Mouse (Mus musculus): ENCODE measurements around the gene Ace.

The Ace gene

GRCm38 (mm10) chr11:105946694-105947154, 21.0 kb upstream of the Ace start:
- DNase-seq (ENCODE audit: low spot score) = peak; percentile 40

DNA sequence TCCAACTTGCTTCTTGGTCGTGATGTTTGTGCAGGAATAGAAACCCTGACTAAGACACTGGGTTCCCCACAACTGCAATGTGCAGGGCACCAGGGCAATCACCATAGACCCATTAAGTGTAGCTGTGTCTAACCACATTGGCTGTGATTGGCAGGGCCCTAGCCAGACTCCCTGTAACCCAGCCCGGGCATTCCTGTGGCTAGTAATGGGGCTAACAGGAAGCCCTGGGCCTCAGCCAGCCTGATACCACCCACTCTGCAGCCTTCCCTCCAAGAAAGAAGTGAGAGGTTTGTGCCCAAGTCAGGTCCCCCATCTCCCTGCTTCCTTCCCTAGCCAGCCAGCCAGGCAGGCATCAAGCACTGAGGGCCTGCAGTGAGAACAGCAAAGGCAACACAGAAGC, 19.5 kb upstream of the Ace start:
- DNase-seq (ENCODE audit: low spot score) = no peak

DNA sequence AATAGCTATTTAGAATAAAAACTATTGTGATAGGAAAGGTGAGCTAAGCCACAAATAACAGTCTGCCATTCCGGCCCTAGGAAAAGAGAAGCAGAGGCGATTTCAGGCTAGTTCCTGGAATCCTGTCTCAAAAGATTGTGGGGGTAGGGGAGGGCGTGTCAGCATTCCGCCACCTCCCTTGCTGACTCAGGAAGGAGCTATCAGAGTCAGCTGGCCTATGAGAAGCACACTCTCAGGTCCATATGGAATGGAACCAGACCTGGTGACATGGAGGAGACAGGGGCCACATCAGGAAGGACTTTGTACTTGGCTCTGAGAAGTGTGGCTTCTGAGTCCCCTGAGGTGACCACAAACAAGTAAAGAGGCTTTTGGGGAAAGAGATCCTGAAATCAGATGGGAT, 17.2 kb upstream of the Ace start:
- no peak for DNase-seq (ENCODE audit: low spot score)

GRCm38 (mm10) chr11:105951601-105952044, 16.1 kb upstream of the Ace start:
- no peak for DNase-seq (ENCODE audit: low spot score)

GRCm38 (mm10) chr11:105952111-105952510, 15.6 kb upstream of the Ace start:
- no peak for DNase-seq (ENCODE audit: low spot score)

- DNase-seq (ENCODE audit: low spot score) = no peak
These were observed 14.8 kb upstream of the Ace start, which contains the start of gene Cyb561 for GRCm38 (mm10) chr11:105952911-105953386. Cyb561 (minus strand) TSS chr11:105953336.

DNA sequence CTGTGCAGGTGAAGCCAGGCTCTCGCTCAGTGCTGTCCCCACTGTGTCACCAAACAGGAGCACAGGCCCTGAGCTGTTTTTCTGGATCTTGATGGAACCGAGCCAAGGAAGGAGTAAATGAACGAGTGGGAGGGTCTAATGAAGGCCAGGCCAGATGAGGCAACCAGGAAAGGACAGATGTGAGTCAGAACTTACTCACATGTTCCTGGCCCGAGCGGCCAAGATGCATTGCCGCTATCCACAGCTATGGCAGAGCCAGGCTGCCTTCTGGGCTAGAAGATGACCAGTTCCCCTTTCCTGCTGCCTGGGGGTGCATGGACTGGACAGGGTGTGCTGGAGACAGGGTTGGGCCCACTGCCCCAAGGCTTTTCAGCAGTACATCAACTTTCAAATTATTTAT, 14.3 kb upstream of the Ace start:
- no peak for DNase-seq (ENCODE audit: low spot score)

DNA sequence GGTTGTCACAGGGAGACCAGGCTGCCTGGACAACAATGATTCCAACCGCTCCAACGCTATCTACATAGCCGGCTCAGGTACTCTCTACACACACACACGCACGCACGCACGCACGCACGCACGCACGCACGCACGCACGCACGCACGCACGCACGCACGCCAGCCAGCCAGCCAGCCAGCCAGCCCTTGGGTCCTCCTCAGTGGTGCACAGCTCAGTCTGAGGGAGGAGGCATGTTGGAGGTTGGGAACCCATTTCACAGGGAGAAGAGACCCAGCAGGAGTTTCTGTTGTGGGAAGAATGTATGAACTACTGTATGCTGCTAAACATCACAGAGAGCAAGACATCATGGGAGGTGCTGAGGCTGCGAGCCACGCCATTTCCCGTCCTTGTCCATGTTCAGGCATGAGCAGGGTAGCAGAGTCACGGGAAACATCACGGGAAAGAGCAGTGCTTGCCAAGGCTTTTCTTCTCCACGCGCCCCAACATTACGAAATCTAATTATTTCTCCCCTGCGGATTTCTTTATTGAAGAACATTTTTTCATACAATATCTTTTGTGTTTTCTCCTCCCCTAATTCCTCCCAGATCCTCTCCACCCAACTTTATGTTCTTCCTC, 11.8 kb upstream of the Ace start:
- DNase-seq (ENCODE audit: low spot score) = no peak

DNA sequence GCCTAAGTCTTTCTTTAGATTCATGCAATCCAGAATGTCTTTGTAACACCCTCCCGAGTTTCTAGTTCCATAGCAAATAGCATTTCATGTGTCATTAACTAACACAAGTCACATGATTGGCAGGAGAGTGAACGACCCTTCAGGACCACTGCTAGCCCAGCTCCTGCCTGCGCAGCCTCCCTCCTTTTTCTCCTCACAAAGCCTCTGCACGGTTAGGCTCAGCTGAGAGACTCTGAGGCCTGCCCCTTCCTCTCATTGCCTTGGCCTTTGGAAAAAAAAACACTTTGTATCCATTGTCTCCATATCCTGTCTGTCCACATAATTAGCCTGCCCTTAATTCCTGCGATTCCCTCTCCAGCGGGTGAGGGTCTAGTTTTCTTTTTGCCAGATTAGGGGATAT, 10.2 kb upstream of the Ace start:
- no peak for DNase-seq (ENCODE audit: low spot score)

DNA sequence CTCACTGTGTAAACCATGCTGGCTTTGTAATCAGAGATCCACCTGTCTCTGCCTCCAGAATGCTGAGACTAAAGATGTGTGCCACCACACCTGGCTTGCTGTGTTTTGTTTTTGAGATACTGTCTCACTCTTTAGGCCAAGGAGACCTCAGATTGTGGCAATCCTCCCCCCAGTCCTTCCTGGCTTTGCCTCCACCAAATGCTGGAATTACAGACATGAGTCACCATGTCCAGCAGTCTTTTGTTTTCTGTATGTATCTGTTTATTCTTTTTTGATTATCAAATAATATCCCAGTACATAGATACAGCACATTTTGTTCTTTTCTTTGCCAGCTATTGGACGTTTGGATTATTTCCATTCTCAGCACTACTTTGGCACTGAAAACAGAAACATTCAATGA, 9.2 kb upstream of the Ace start:
- DNase-seq (ENCODE audit: low spot score) = no peak

DNA sequence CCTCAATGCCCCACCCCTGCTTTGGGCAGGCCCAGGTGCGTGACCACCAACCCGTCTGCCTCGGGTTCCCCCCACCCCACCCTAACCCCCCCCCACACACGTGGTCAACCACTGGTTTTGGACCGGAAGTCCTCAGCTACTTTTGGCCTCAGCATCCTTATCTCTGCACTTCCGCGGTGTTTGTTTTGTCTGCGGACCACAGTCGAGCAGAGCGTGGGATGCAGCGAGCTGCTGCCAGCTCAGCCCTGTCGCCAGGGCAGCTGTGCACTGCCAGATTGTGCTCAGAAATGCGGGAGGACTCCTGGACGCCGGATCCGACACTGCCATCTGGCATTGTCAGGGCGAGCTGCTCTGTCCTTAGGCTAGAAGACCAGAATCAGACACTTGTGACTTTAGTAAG, 8.4 kb upstream of the Ace start:
- no peak for DNase-seq (ENCODE audit: low spot score)

- DNase-seq (ENCODE audit: low spot score) = no peak
These were observed 3.1 kb upstream of the Ace start for GRCm38 (mm10) chr11:105964691-105965090.

DNA sequence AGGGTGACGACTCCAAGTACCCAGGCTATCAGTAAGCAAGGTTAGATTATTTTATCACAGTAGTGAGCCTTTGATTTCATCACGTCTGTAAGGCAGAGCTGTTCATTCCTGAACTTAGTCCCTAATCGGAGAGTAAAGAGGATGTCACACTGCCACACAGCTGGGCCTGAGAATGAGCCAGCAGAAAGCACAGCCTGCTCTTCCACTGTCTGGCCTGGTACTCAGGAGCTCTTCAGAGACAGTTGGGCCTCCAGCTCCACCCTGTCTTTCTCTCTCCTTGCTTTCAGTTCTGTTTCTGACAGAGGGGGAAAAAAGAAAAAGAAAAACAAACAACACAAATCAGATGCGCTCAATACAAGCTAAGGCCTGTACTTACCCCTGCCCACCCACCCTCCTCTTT, 1.5 kb upstream of the Ace start:
- no peak for DNase-seq (ENCODE audit: low spot score)

GRCm38 (mm10) chr11:105968948-105969347, 1.2 kb downstream of the Ace start:
- no peak for DNase-seq (ENCODE audit: low spot score)

GRCm38 (mm10) chr11:105969516-105969915, 1.8 kb downstream of the Ace start:
- no peak for DNase-seq (ENCODE audit: low spot score)

- DNase-seq (ENCODE audit: low spot score) = no peak
These were observed 6.8 kb downstream of the Ace start for GRCm38 (mm10) chr11:105974593-105974992.

DNA sequence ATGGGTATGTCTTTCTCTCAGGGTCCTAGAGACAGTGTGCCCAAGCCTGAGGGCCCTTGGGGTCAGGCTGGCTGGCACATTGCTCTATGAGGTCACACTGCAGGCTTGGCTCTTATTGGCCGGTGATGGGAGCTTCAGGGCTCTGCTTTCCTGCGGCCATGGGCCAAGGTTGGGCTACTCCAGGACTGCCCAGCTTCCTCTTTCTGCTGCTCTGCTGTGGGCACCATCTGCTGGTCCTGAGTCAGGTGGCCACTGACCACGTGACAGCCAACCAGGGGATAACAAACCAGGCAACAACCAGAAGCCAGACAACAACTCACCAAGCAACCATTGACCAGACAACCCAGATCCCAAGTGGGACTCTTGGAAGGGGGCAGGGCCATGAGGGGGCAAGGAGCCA, 7.3 kb downstream of the Ace start:
- DNase-seq (ENCODE audit: low spot score) = no peak

DNA sequence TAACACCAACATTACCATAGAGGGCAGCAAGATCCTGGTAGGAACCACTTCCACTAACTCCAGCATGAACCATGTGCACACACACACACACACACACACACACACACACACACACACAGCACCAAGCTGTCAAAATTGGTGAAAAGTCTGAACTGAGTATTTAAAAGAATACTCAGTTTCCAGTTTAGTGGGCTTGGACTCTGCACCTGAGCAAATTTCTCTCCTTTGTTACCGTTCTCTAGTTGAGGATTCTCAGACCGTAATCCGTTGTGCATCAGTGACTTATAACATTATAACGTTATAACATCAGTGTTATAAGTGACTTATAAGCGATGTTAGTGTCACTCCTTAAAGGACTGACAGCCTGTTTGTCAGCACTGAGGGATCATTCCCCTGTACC, 7.9 kb downstream of the Ace start:
- no peak for DNase-seq (ENCODE audit: low spot score)

- DNase-seq (ENCODE audit: low spot score) = no peak
These were observed 10.5 kb downstream of the Ace start for GRCm38 (mm10) chr11:105978232-105978631.

GRCm38 (mm10) chr11:105978634-105979033, 10.9 kb downstream of the Ace start:
- DNase-seq (ENCODE audit: low spot score) = no peak

DNA sequence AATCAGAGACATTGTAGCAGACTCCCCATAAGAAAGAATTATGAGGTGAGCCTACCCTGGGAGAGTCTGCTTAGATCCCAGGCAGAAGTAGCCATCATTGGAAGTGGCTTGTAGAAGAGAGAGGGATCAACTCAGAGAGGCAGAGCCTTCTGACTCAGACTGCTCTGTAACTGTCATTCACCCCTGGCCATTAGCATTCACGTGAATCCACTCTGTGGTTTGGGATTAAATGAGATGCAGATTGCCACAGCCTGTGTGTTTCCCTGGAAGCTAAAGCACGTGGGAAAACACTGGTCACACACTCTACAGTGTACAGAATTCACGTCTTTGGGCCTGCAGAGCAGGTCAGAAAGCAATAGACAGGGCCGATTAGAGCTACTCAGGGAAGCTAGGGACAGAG, 16.7 kb downstream of the Ace start:
- DNase-seq (ENCODE audit: low spot score) = no peak

DNA sequence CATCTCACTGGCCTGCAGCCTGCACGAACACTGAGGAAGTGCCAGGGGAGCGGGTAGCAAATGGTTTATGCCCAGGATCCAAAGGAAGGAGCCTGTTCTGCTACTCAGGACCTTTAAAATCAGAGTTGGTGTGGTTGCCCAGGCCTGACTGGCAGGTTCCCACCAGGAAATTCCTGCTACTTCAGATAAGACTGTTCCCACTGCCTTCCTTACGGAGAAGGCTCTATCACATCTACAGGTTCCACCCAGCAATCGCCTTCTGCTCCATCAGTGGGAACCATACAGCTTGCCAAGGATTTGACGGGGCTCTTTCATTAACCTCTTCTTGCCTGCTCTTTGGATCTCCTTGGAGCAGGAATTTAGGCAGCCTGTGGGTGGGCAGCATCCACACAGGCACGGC, 19.7 kb downstream of the Ace start:
- no peak for DNase-seq (ENCODE audit: low spot score)

- no peak for DNase-seq (ENCODE audit: low spot score)
These were observed 21.7 kb downstream of the Ace start for GRCm38 (mm10) chr11:105989446-105989845.

DNA sequence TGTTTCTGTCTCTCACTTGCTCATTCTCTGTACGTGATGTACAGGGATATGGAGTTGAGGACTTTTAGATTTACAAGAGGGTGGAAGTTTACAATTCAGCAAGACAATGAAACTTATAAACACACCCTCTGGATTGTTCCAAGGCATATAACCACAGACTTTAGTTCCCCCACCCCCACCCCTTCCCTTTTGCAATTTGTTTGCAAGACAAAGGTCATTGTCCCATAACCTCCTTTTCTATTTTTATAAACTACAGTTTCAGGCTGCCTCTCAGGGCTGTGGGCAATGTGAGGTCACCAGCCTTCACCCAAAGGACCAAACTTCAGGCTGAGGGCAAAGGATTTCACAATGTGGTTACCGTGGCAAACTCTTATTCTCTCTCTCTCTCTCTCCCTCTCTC, 22.5 kb downstream of the Ace start:
- DNase-seq (ENCODE audit: low spot score) = no peak
